Comparison of ENCODE assay signal across 8 mouse cellular contexts in the genomic region with DNA sequence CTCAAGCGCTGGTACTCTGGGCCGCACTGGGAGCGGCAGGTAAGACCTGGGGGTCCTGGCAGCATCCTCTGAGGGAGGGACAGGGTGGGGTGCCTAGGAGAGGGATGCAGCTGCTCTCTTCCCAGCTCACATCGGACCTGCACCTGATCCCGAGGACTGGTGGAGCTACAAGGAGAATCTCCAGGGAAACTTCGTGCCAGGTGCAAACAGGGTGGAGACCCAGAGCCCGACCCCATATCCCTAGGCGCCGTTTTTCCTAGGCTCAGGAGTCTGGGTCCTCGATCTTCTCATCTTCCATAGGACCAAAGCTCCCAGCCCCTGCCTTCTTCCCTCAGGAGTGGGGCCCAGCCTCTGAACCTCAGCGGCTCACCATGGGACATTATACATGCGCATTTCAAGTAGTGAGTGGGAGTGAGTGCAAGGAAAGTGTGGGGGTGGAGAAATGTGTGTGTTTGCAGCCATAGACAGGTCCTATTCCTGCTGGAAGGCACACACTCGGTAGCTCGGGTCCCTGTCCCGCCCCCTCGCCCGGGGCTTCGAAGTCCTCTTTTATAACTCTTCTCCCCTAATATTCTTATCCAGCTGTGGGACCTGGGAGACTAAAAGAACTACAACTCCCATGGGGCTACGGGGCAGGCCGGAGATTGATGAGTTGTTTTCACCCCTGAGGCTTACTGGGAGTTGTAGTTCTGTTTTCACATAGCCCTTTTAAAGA. TPM values are rescaled to one million over a fixed set of nuclear protein-coding genes. Genes with fewer than 3 reads are reported as not detected.
DNase-seq lines count a peak whose midpoint lies in the region; ATAC-seq lines count a peak whose summit lies in the region.

No protein-coding gene starts in this region.

- H3K4me1 ChIP-seq in embryonic facial prominence, embryonic 15.5 days = peaks cover 43% of the 10 kb centered on the region
- peaks cover 35% of the 10 kb centered on the region for H3K4me1 ChIP-seq in heart, embryonic 12.5 days (replicated peaks)
- peaks cover 29% of the 10 kb centered on the region for H3K4me1 ChIP-seq in kidney, embryonic 16.5 days (ENCODE audit: insufficient read depth, low read length)
- H3K4me1 ChIP-seq in liver, embryonic 11.5 days (replicated peaks; ENCODE audit: control insufficient read depth, insufficient read depth, low read length) = peaks cover 19% of the 10 kb centered on the region

- H3K4me3 ChIP-seq in embryonic facial prominence, embryonic 15.5 days (replicated peaks) = peak overlapping the region; percentile 47
- peak overlapping the region; percentile 48 for H3K4me3 ChIP-seq in heart, embryonic 12.5 days
- peak overlapping the region; percentile 51 for H3K4me3 ChIP-seq in kidney, embryonic 16.5 days (ENCODE audit: low read length)
- peak overlapping the region; percentile 39 for H3K4me3 ChIP-seq in liver, embryonic 11.5 days (ENCODE audit: low read depth, low read length)

- H3K36me3 ChIP-seq in embryonic facial prominence, embryonic 15.5 days = no peaks in the 10 kb centered on the region
- no peaks in the 10 kb centered on the region for H3K36me3 ChIP-seq in heart, embryonic 12.5 days
- no peaks in the 10 kb centered on the region for H3K36me3 ChIP-seq in kidney, embryonic 16.5 days (ENCODE audit: insufficient read depth, low read length)
- H3K36me3 ChIP-seq in liver, embryonic 11.5 days (ENCODE audit: control insufficient read depth, insufficient read depth, low read length) = no peaks in the 10 kb centered on the region

- peak overlapping the region; percentile 35 for H3K9ac ChIP-seq in embryonic facial prominence, embryonic 15.5 days
- peak overlapping the region; percentile 64 for H3K9ac ChIP-seq in heart, embryonic 12.5 days
- H3K9ac ChIP-seq in kidney, embryonic 16.5 days (replicated peaks; ENCODE audit: low read length) = peak overlapping the region; percentile 70
- H3K9ac ChIP-seq in liver, embryonic 11.5 days (ENCODE audit: low read depth, low read length) = no peak overlapping the region

- peak overlapping the region; percentile 90 for H3K4me2 ChIP-seq in embryonic facial prominence, embryonic 15.5 days (replicated peaks)
- peak overlapping the region; percentile 79 for H3K4me2 ChIP-seq in heart, embryonic 12.5 days
- peak overlapping the region; percentile 89 for H3K4me2 ChIP-seq in kidney, embryonic 16.5 days (replicated peaks; ENCODE audit: low read depth, low read length)
- H3K4me2 ChIP-seq in liver, embryonic 11.5 days = peak overlapping the region; percentile 57

- H3K9me3 ChIP-seq in embryonic facial prominence, embryonic 15.5 days (replicated peaks) = no peaks in the 10 kb centered on the region
- H3K9me3 ChIP-seq in heart, embryonic 12.5 days (replicated peaks) = no peaks in the 10 kb centered on the region
- no peaks in the 10 kb centered on the region for H3K9me3 ChIP-seq in kidney, embryonic 16.5 days (ENCODE audit: low read length)
- H3K9me3 ChIP-seq in liver, embryonic 11.5 days (ENCODE audit: control insufficient read depth, low read length) = no peaks in the 10 kb centered on the region

- H3K27ac ChIP-seq in embryonic facial prominence, embryonic 15.5 days (replicated peaks) = peak overlapping the region; percentile 39; the same call in 1 of the 2 replicates
- no peak overlapping the region for H3K27ac ChIP-seq in heart, embryonic 12.5 days (ENCODE audit: poor library complexity, severe bottlenecking)
- no peak overlapping the region for H3K27ac ChIP-seq in kidney, embryonic 16.5 days (ENCODE audit: low read length)
- no peak overlapping the region for H3K27ac ChIP-seq in liver, embryonic 11.5 days (ENCODE audit: low read depth, low read length)

- no peak for ATAC-seq in embryonic facial prominence, embryonic 15.5 days (ENCODE audit: insufficient number of reproducible peaks, low FRiP score, low TSS enrichment, low read depth)
- no peak for ATAC-seq in heart, embryonic 12.5 days (ENCODE audit: insufficient number of reproducible peaks, low FRiP score)
- ATAC-seq in kidney, embryonic 16.5 days (ENCODE audit: low FRiP score, low TSS enrichment) = peak; percentile 13; the same call in 1 of the 2 replicates
- ATAC-seq in liver, embryonic 11.5 days (replicated peaks; ENCODE audit: low FRiP score) = no peak

- 1% methylated on average over 20 of the region's 20 CpGs for WGBS in embryonic facial prominence, embryonic 15.5 days
- WGBS in heart, embryonic 12.5 days = 1% methylated on average over 20 of the region's 20 CpGs
- WGBS in kidney, embryonic 16.5 days = under 1% methylated on average over 20 of the region's 20 CpGs
- 3% methylated on average over 19 of the region's 20 CpGs for WGBS in liver, embryonic 11.5 days

- DNase-seq in urinary bladder, postnatal 4 days (ENCODE audit: low spot score in 2 of 2) = peak; percentile 62 to 78
- no peak for DNase-seq in urinary bladder, adult 2 months (ENCODE audit: low spot score)
- no peak for DNase-seq in liver, embryonic 11.5 days (ENCODE audit: low spot score)
- peak; percentile 76 for DNase-seq in naive thymus-derived CD4-positive, alpha-beta T cell, adult 2 months (ENCODE audit: low read depth)
- DNase-seq in thymus, adult 18-20 months = peak; percentile 46 to 61

- H3K27me3 ChIP-seq in embryonic facial prominence, embryonic 15.5 days = peaks cover 24% of the 10 kb centered on the region
- H3K27me3 ChIP-seq in heart, embryonic 12.5 days (replicated peaks) = peaks cover 36% of the 10 kb centered on the region
- H3K27me3 ChIP-seq in kidney, embryonic 16.5 days (ENCODE audit: insufficient read depth, low read length) = peaks cover 23% of the 10 kb centered on the region
- peaks cover 38% of the 10 kb centered on the region for H3K27me3 ChIP-seq in liver, embryonic 11.5 days (replicated peaks; ENCODE audit: control insufficient read depth, insufficient read depth, low read length)

RNA-seq across cellular contexts. Expression of a gene that starts 0.8 kb away (rescaled TPM):
- 25.0 and 29.8 TPM in 2 replicates for polyA plus RNA-seq in urinary bladder, adult 2 months (2012; rRNA removed)
- 17.2 and 17.7 TPM in 2 replicates for polyA plus RNA-seq in embryonic facial prominence, embryonic 15.5 days (2015; fragmentation: Nextera tagmentation; extraction: Ambion mirVana)
- polyA plus RNA-seq in heart, embryonic 12.5 days (2016; fragmentation: Nextera tagmentation; extraction: Ambion mirVana) = 5.4 and 5.8 TPM in 2 replicates
- 10.7 and 11.6 TPM in 2 replicates for polyA plus RNA-seq in kidney, embryonic 16.5 days (2015; fragmentation: Nextera tagmentation; extraction: Ambion mirVana)
- 1.0 and 1.2 TPM in 2 replicates for polyA plus RNA-seq in liver, embryonic 11.5 days (2014; fragmentation: Nextera tagmentation; extraction: Ambion mirVana)

RNA-seq across cellular contexts. Expression of a gene that starts 4.4 kb away (rescaled TPM):
- polyA plus RNA-seq in urinary bladder, adult 2 months (2012; rRNA removed) = 335 and 503 TPM in 2 replicates
- 6.8 and 7.0 TPM in 2 replicates for polyA plus RNA-seq in embryonic facial prominence, embryonic 15.5 days (2015; fragmentation: Nextera tagmentation; extraction: Ambion mirVana)
- polyA plus RNA-seq in heart, embryonic 12.5 days (2016; fragmentation: Nextera tagmentation; extraction: Ambion mirVana) = 4.1 and 5.3 TPM in 2 replicates
- polyA plus RNA-seq in kidney, embryonic 16.5 days (2015; fragmentation: Nextera tagmentation; extraction: Ambion mirVana) = 4.1 and 4.3 TPM in 2 replicates
- 1.8 and 1.9 TPM in 2 replicates for polyA plus RNA-seq in liver, embryonic 11.5 days (2014; fragmentation: Nextera tagmentation; extraction: Ambion mirVana)

RNA-seq across cellular contexts. Expression of a gene that starts 6.3 kb away (rescaled TPM):
- 0.09 and 0.14 TPM in 2 replicates for polyA plus RNA-seq in urinary bladder, adult 2 months (2012; rRNA removed)
- polyA plus RNA-seq in embryonic facial prominence, embryonic 15.5 days (2015; fragmentation: Nextera tagmentation; extraction: Ambion mirVana) = 9.6 and 11.1 TPM in 2 replicates
- polyA plus RNA-seq in heart, embryonic 12.5 days (2016; fragmentation: Nextera tagmentation; extraction: Ambion mirVana) = 0.18 and 0.49 TPM in 2 replicates
- polyA plus RNA-seq in kidney, embryonic 16.5 days (2015; fragmentation: Nextera tagmentation; extraction: Ambion mirVana) = 0.22 and 0.24 TPM in 2 replicates
- 0.30 and 0.33 TPM in 2 replicates for polyA plus RNA-seq in liver, embryonic 11.5 days (2014; fragmentation: Nextera tagmentation; extraction: Ambion mirVana)

RNA-seq across cellular contexts. Expression of a gene that starts 14.8 kb away (rescaled TPM):
- 594 and 906 TPM in 2 replicates for polyA plus RNA-seq in urinary bladder, adult 2 months (2012; rRNA removed)
- 1,062 and 1,100 TPM in 2 replicates for polyA plus RNA-seq in embryonic facial prominence, embryonic 15.5 days (2015; fragmentation: Nextera tagmentation; extraction: Ambion mirVana)
- polyA plus RNA-seq in heart, embryonic 12.5 days (2016; fragmentation: Nextera tagmentation; extraction: Ambion mirVana) = 603 and 625 TPM in 2 replicates
- polyA plus RNA-seq in kidney, embryonic 16.5 days (2015; fragmentation: Nextera tagmentation; extraction: Ambion mirVana) = 1,042 and 1,047 TPM in 2 replicates
- polyA plus RNA-seq in liver, embryonic 11.5 days (2014; fragmentation: Nextera tagmentation; extraction: Ambion mirVana) = 1,405 and 1,469 TPM in 2 replicates

RNA-seq across cellular contexts. Expression of a gene that starts 16.6 kb away (rescaled TPM):
- polyA plus RNA-seq in urinary bladder, adult 2 months (2012; rRNA removed) = 0.06 and 0.08 TPM in 2 replicates
- 10.8 and 11.7 TPM in 2 replicates for polyA plus RNA-seq in embryonic facial prominence, embryonic 15.5 days (2015; fragmentation: Nextera tagmentation; extraction: Ambion mirVana)
- polyA plus RNA-seq in heart, embryonic 12.5 days (2016; fragmentation: Nextera tagmentation; extraction: Ambion mirVana) = not detected in 2 replicates
- polyA plus RNA-seq in kidney, embryonic 16.5 days (2015; fragmentation: Nextera tagmentation; extraction: Ambion mirVana) = 0.18 and 0.29 TPM in 2 replicates
- polyA plus RNA-seq in liver, embryonic 11.5 days (2014; fragmentation: Nextera tagmentation; extraction: Ambion mirVana) = 0.23 TPM in 1 of 2 replicates, not detected in the other

Comparison
In these comparisons a context has a peak if more than half of its experiments do, and no peak if none do; other contexts are left out.
1. DNase-seq: peak in urinary bladder, postnatal 4 days (2 of 2), naive thymus-derived CD4-positive, alpha-beta T cell, adult 2 months (single experiment) and thymus, adult 18-20 months (2 of 2); none in urinary bladder, adult 2 months (single experiment) and liver, embryonic 11.5 days (single experiment).
2. RNA of a gene that starts 4.4 kb away (polyA plus RNA-seq): 335 to 503 TPM in urinary bladder, adult 2 months; 6.8 to 7.0 TPM in embryonic facial prominence, embryonic 15.5 days, 4.1 to 5.3 TPM in heart, embryonic 12.5 days, 4.1 to 4.3 TPM in kidney, embryonic 16.5 days and 1.8 to 1.9 TPM in liver, embryonic 11.5 days; every median in the first group is over 10 times any median in the second.
3. Peak in every context shown above with its lines, with median percentiles within 50 percentile points of each other: H3K4me2 ChIP-seq and H3K4me3 ChIP-seq.